Mouse (Mus musculus) G1E (cell line): ENCODE results near the gene Fpgs.

Source experiments
- CTCF ChIP-seq: IDR thresholded peaks from 2 replicates; pipeline ENCODE4 v1.5.1; 2012; ENCODE audit warnings: low read depth, low read length, inconsistent platforms, mixed read lengths
- GATA1 ChIP-seq: IDR thresholded peaks from 2 replicates; pipeline ENCODE4 v1.6.1; 2012; ENCODE audit warnings: borderline replicate concordance, low read length, inconsistent platforms, mixed read lengths
- GATA2 ChIP-seq: IDR thresholded peaks from 2 replicates; pipeline ENCODE4 v1.6.1; 2012; ENCODE audit warnings: low read depth, low read length, inconsistent platforms, borderline replicate concordance

GRCm38 (mm10) chr2:32736306-32736829, 32.4 kb upstream of the Fpgs start:
- TF ChIP-seq CTCF (no peak), GATA2 (no peak), GATA1 (no peak)
